Mouse (Mus musculus): ENCODE results near the gene Elp4.

- TF ChIP-seq CTCF (IDR thresholded peaks at IDR 0.05; ENCODE audit: insufficient read depth, low read depth, low read length) (no peak), POLR2A (IDR thresholded peaks at IDR 0.05; ENCODE audit: insufficient read depth, low read depth, low read length) (no peak)
These were observed 201.8 kb downstream of the Elp4 start for GRCm38 (mm10) chr2:105702586-105702985.
